ENCODE assay signal across 9 mouse cellular contexts in the genomic region with DNA sequence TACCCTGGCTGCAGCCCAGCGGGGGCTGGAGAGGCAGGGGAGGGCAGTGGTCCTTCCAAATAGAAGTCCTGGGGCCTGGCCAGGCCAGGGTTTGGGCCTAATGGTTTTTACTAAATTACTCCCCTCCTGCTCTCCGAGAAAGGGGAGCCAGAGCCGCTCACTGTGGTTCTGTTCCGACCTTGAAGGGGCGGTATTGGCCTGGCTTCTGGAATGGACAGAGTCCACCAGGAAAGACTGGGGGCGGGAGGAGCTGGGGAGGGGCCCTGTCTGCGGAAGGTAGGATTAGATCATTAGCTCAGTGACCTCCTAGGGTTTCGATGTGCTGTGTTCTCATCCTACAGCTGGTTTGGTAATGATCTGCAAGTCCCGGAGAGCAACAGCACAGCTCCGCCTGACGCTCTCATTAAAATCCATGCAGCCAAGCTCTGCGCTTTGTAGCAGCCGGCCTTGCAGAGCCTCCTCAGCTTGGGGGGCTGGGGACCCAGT. TPM values are rescaled to one million over a fixed set of nuclear protein-coding genes. Genes with fewer than 3 reads are reported as not detected.
DNase-seq lines count a peak whose midpoint lies in the region; ATAC-seq lines count a peak whose summit lies in the region.
"Had no signal": no experiment of that assay in that cellular context is flagged by ENCODE, and none has a peak within 500 bp of the region (broad histone marks: within the 10 kb centered on the region; RNA-seq: fewer than 3 reads in every experiment).

No protein-coding gene starts in this region.

- H3K4me2 ChIP-seq in heart, embryonic 11.5 days = no peak overlapping the region
- peak overlapping the region; percentile 17; the same call in 1 of the 2 replicates for H3K4me2 ChIP-seq in midbrain, embryonic 14.5 days (ENCODE audit: low read length)

- no peaks in the 10 kb centered on the region for H3K27me3 ChIP-seq in heart, embryonic 11.5 days (ENCODE audit: control insufficient read depth, insufficient read depth, low read length)
- peaks cover 6% of the 10 kb centered on the region; the same call in 1 of the 2 replicates for H3K27me3 ChIP-seq in forebrain, embryonic 10.5 days (ENCODE audit: poor library complexity, severe bottlenecking)
- no peaks in the 10 kb centered on the region for H3K27me3 ChIP-seq in midbrain, embryonic 14.5 days (ENCODE audit: control insufficient read depth, insufficient read depth, low read length)

- H3K27ac ChIP-seq in heart, embryonic 11.5 days (ENCODE audit: low read depth, low read length) = peak overlapping the region; percentile 84
- H3K27ac ChIP-seq in forebrain, embryonic 10.5 days = peak overlapping the region; percentile 84
- peak overlapping the region; percentile 85 for H3K27ac ChIP-seq in midbrain, embryonic 14.5 days (replicated peaks; ENCODE audit: low read depth, low read length)

- 34% methylated on average over 13 of the region's 13 CpGs for WGBS in heart, embryonic 11.5 days (ENCODE audit: insufficient replicate concordance)
- 16% methylated on average over 13 of the region's 13 CpGs for WGBS in forebrain, embryonic 10.5 days
- WGBS in midbrain, embryonic 14.5 days = 16% methylated on average over 13 of the region's 13 CpGs

- H3K36me3 ChIP-seq in heart, embryonic 11.5 days (ENCODE audit: control insufficient read depth, insufficient read depth, low read length) = peaks cover 15% of the 10 kb centered on the region; the same call in 1 of the 2 replicates
- H3K36me3 ChIP-seq in forebrain, embryonic 10.5 days (replicated peaks) = peaks cover 42% of the 10 kb centered on the region
- H3K36me3 ChIP-seq in midbrain, embryonic 14.5 days (ENCODE audit: control insufficient read depth, insufficient read depth, low read length) = peaks cover 38% of the 10 kb centered on the region

- no peaks in the 10 kb centered on the region for H3K9me3 ChIP-seq in heart, embryonic 11.5 days (replicated peaks; ENCODE audit: control insufficient read depth, low read length)
- H3K9me3 ChIP-seq in forebrain, embryonic 10.5 days = no peaks in the 10 kb centered on the region
- no peaks in the 10 kb centered on the region for H3K9me3 ChIP-seq in midbrain, embryonic 14.5 days (ENCODE audit: control insufficient read depth, low read length)

- H3K9ac ChIP-seq in heart, embryonic 11.5 days (ENCODE audit: low read depth, low read length) = peak overlapping the region; percentile 62; the same call in 1 of the 2 replicates
- 0 out of 2 replicates have a peak overlapping the region, but pooled peaks have one; percentile 26 for H3K9ac ChIP-seq in midbrain, embryonic 14.5 days (replicated peaks; ENCODE audit: low read length)

- ATAC-seq in heart, embryonic 11.5 days (replicated peaks; ENCODE audit: insufficient number of reproducible peaks, low FRiP score, low TSS enrichment) = no peak
- peak; percentile 32; the same call in 1 of the 2 replicates for ATAC-seq in midbrain, embryonic 14.5 days (ENCODE audit: low FRiP score, low TSS enrichment)

- H3K4me3 ChIP-seq in heart, embryonic 11.5 days (ENCODE audit: low read depth, low read length) = no peak overlapping the region
- peak overlapping the region; percentile 22; the same call in 1 of the 2 replicates for H3K4me3 ChIP-seq in forebrain, embryonic 10.5 days
- H3K4me3 ChIP-seq in midbrain, embryonic 14.5 days (replicated peaks; ENCODE audit: low read depth, low read length) = no peak overlapping the region

- H3K4me1 ChIP-seq in heart, embryonic 11.5 days (ENCODE audit: control insufficient read depth, insufficient read depth, low read length) = peaks cover 54% of the 10 kb centered on the region
- H3K4me1 ChIP-seq in forebrain, embryonic 10.5 days = peaks cover 72% of the 10 kb centered on the region
- peaks cover 46% of the 10 kb centered on the region for H3K4me1 ChIP-seq in midbrain, embryonic 14.5 days (ENCODE audit: control insufficient read depth, insufficient read depth, low read length)

- no peak for DNase-seq in heart, adult 9 months (ENCODE audit: low spot score in 2 of 2)
- DNase-seq in forebrain, embryonic 10.5 days (ENCODE audit: extremely low spot score, low spot score) = no peak
- DNase-seq in kidney, adult 11 months = peak; percentile 80
- peak; percentile 75 for DNase-seq in midbrain, embryonic 14.5 days
- DNase-seq in spleen, postnatal 4 days (ENCODE audit: low spot score in 2 of 2) = no peak
- no peak for DNase-seq in urinary bladder, adult 18-20 months (ENCODE audit: low spot score in 2 of 2)
- DNase-seq in urinary bladder, postnatal 36 days (ENCODE audit: low spot score in 2 of 2) = no peak

RNA-seq across cellular contexts. Expression of a gene that starts 14.1 kb away (rescaled TPM):
- polyA plus RNA-seq in heart, embryonic 11.5 days (2014; fragmentation: Nextera tagmentation; extraction: Ambion mirVana) = 0.27 and 0.77 TPM in 2 replicates
- polyA plus RNA-seq in forebrain, embryonic 10.5 days (2016; fragmentation: Nextera tagmentation; extraction: Ambion mirVana) = 1.2 and 2.5 TPM in 2 replicates
- 0.95 and 2.9 TPM in 2 replicates for polyA plus RNA-seq in midbrain, embryonic 14.5 days (2014; fragmentation: Nextera tagmentation; extraction: Ambion mirVana)

RNA-seq across cellular contexts. Expression of a gene that starts 14.5 kb away (rescaled TPM):
- 0.37 and 0.61 TPM in 2 replicates for polyA plus RNA-seq in heart, embryonic 11.5 days (2014; fragmentation: Nextera tagmentation; extraction: Ambion mirVana)
- 0.06 and 0.27 TPM in 2 replicates for polyA plus RNA-seq in forebrain, embryonic 10.5 days (2016; fragmentation: Nextera tagmentation; extraction: Ambion mirVana)
- polyA plus RNA-seq in midbrain, embryonic 14.5 days (2014; fragmentation: Nextera tagmentation; extraction: Ambion mirVana) = 1.3 and 2.4 TPM in 2 replicates
- polyA plus RNA-seq: small intestine, adult 2 months had no signal

RNA-seq across cellular contexts. Expression of a gene that starts 42.8 kb away (rescaled TPM):
- 1.5 and 1.7 TPM in 2 replicates for polyA plus RNA-seq in heart, embryonic 11.5 days (2014; fragmentation: Nextera tagmentation; extraction: Ambion mirVana)
- 1.7 and 1.8 TPM in 2 replicates for polyA plus RNA-seq in forebrain, embryonic 10.5 days (2016; fragmentation: Nextera tagmentation; extraction: Ambion mirVana)
- polyA plus RNA-seq in midbrain, embryonic 14.5 days (2014; fragmentation: Nextera tagmentation; extraction: Ambion mirVana) = 0.92 and 1.9 TPM in 2 replicates

Comparison
In these comparisons a context has a peak if more than half of its experiments do, and no peak if none do; other contexts are left out.
1. DNase-seq: peak in kidney, adult 11 months (single experiment) and midbrain, embryonic 14.5 days (single experiment); none in heart, adult 9 months (0 of 2), forebrain, embryonic 10.5 days (single experiment), spleen, postnatal 4 days (0 of 2), urinary bladder, adult 18-20 months (0 of 2) and urinary bladder, postnatal 36 days (0 of 2).
2. Peak in every context shown above with its lines, with median percentiles within 50 percentile points of each other: H3K27ac ChIP-seq.